Mouse (Mus musculus) hindbrain, embryonic 12.5 days (tissue): ENCODE results near the gene Gon4l. TPM values are rescaled to one million over a fixed set of nuclear protein-coding genes. Genes with fewer than 3 reads are reported as not detected.
A peak's percentile ranks its signal among the peaks of the same experiment; 100 is the strongest.

ENCODE experiments used
- ATAC-seq: fragments of 200-750 bp; cut with Nextera tagmentation; 2 replicates; pipeline ENCODE4 v1.8.0; 2017; ENCODE audit warnings: moderate TSS enrichment; ENCODE audit not compliant: low FRiP score
- H3K27ac ChIP-seq: fragments of 300-500 bp; sonication (generic); 2 replicates; pipeline ENCODE4 v1.5.1; 2016; ENCODE audit warnings: mild to moderate bottlenecking
- H3K27me3 ChIP-seq: fragments of 300-500 bp; sonication (generic); 2 replicates; pipeline ENCODE4 v1.6.1; 2016; ENCODE audit warnings: mild to moderate bottlenecking
- H3K36me3 ChIP-seq: fragments of 300-500 bp; sonication (generic); 2 replicates; pipeline ENCODE4 v1.6.1; 2016; ENCODE audit warnings: mild to moderate bottlenecking
- H3K4me1 ChIP-seq: fragments of 300-500 bp; sonication (generic); 2 replicates; pipeline ENCODE4 v1.6.1; 2016
- H3K4me2 ChIP-seq: fragments of 300-500 bp; sonication (generic); replicated peaks from 2 replicates; pipeline ENCODE4 v1.6.1; 2016; ENCODE audit warnings: mild to moderate bottlenecking
- H3K4me3 ChIP-seq: fragments of 300-500 bp; sonication (generic); 2 replicates; pipeline ENCODE4 v1.5.1; 2016; ENCODE audit warnings: mild to moderate bottlenecking
- H3K9ac ChIP-seq: fragments of 300-500 bp; sonication (generic); 2 replicates; pipeline ENCODE4 v1.6.1; 2016; ENCODE audit warnings: mild to moderate bottlenecking, moderate library complexity
- H3K9me3 ChIP-seq: fragments of 300-500 bp; sonication (generic); replicated peaks from 2 replicates; pipeline ENCODE4 v1.6.1; 2016; ENCODE audit warnings: mild to moderate bottlenecking
- WGBS: fragments of 180-500 bp; shearing (Covaris S2); methylation state at CpG from one replicate; pipeline ENCODE4 v1.1.7; 2016; 5-methylcytosine and 5-hydroxymethylcytosine counted together
- polyA plus RNA-seq: library from polyadenylated mRNA; unstranded; fragments of >200 nt; fragmentation: Nextera tagmentation; extraction: Ambion mirVana; gene quantifications from 2 replicates; pipeline ENCODE4 v1.2.1, GENCODE M21; 2016

The Gon4l gene
- polyA plus RNA-seq, 1 experiment from 2014 or later: 19.4 TPM

DNA sequence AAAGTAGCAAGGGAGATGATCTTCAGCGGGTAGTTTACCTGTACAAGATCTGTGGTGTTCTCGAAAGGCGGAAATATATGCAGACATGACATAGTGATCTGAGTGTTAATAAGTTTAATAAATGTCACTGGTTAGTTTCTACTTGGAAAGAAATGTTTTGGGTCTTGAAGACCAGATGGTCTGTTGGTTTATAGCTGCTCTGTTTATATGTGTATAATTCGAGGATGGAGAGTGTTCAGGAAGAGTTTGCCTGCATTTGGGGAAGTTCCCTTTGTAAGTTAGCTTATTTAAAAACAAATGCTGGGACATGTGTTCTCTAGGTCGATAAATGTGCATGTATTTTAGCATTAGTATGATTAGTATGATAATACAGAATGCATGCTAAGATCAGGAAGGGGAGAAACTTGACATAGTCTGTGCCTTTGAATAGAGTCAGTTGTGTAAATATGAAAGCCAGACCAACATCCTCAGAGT is 116.3 kb downstream of the Gon4l start:
- H3K4me2 ChIP-seq: peak overlapping the region; percentile 67
- no peaks in the 10 kb centered on the region for H3K27me3 ChIP-seq
- H3K27ac ChIP-seq: peak overlapping the region; percentile 99
- no peak for ATAC-seq
- H3K9me3 ChIP-seq: no peaks in the 10 kb centered on the region
- peaks cover 28% of the 10 kb centered on the region for H3K4me1 ChIP-seq
- WGBS: 1% methylated on average over 5 of the region's 5 CpGs
- no peaks in the 10 kb centered on the region for H3K36me3 ChIP-seq
- H3K9ac ChIP-seq: peak overlapping the region; percentile 94
- peak overlapping the region; percentile 86 for H3K4me3 ChIP-seq

DNA sequence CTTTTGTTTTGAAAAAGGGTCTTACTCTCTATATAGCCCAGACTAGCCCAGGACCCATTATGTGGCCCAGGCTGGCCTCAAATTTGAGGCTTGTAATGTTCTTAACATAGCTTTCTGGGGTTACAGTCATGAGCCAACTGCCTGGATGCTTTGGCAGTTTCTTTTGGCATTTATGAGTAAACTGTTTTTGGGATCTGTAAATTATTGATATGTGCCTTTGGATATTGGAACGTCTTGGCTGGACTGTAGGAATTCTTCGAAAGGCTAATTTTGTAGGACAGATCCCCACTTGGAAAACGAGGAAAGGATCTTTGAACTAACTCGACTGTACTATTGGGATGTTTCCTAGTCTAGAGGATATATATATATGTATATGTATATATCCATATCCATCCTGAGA is 118.2 kb downstream of the Gon4l start:
- H3K9ac ChIP-seq: no peak overlapping the region
- no peak overlapping the region for H3K4me2 ChIP-seq
- H3K36me3 ChIP-seq: no peaks in the 10 kb centered on the region
- no peaks in the 10 kb centered on the region for H3K27me3 ChIP-seq
- H3K4me3 ChIP-seq: no peak overlapping the region
- no peaks in the 10 kb centered on the region for H3K9me3 ChIP-seq
- H3K27ac ChIP-seq: no peak overlapping the region
- ATAC-seq: no peak
- 92% methylated on average over 4 of the region's 4 CpGs for WGBS
- H3K4me1 ChIP-seq: peaks cover 21% of the 10 kb centered on the region

DNA sequence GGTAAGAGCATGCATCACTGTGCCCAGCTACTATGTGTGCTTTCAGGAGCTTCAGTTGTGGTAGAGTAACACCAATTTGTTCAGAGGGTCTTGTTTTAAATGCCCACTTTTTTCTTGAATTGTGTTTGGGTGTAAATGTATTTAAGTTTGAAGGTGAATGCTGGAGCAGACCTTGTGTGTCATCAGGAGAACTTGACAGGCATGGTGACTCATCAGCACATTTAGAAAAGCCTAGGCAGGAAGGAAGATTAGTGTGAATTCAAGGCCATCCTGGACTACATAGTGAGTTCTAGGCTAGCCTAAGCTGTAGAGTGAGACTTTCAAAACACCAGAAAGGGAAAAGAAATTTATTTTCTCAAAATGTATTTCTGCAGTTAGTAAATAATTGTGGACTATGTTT is 118.7 kb downstream of the Gon4l start:
- Histone ChIP-seq H3K9ac (no peak overlapping the region), H3K27me3 (no peaks in the 10 kb centered on the region), H3K4me3 (no peak overlapping the region), H3K9me3 (no peaks in the 10 kb centered on the region), H3K36me3 (no peaks in the 10 kb centered on the region), H3K4me1 (peaks cover 16% of the 10 kb centered on the region), H3K27ac (no peak overlapping the region), H3K4me2 (no peak overlapping the region)
- no peak for ATAC-seq

Other genes with a start within 250 kb of the Gon4l start
- gene Arhgef2, start 229.3 kb upstream of the Gon4l start, polyA plus RNA-seq: 171 and 179 TPM in 2 replicates
- not detected in 2 replicates for gene Rxfp4, start 182.1 kb upstream of the Gon4l start, polyA plus RNA-seq
- 117 and 119 TPM in 2 replicates for gene Khdc4, start 149.4 kb upstream of the Gon4l start, polyA plus RNA-seq
- gene Rit1, start 118.4 kb upstream of the Gon4l start, polyA plus RNA-seq: 43.6 and 47.1 TPM in 2 replicates
- gene Syt11, start 60.1 kb upstream of the Gon4l start, polyA plus RNA-seq: 153 and 157 TPM in 2 replicates
- 40.8 and 42.0 TPM in 2 replicates for gene Msto1, start 78.8 kb downstream of the Gon4l start, polyA plus RNA-seq
- 22.0 and 22.5 TPM in 2 replicates for gene Ash1l, start 115.4 kb downstream of the Gon4l start, polyA plus RNA-seq
- 144 and 145 TPM in 2 replicates for gene Dap3, start 116.0 kb downstream of the Gon4l start, polyA plus RNA-seq